Mouse (Mus musculus) heart, embryonic 16.5 days (tissue): ENCODE measurements around the gene Ehd2. TPM values are rescaled to one million over a fixed set of nuclear protein-coding genes. Genes with fewer than 3 reads are reported as not detected.
A peak's percentile ranks its signal among the peaks of the same experiment; 100 is the strongest.

Experiments used
- ATAC-seq: fragments of 200-750 bp; cut with Nextera tagmentation; replicated peaks from 2 replicates; pipeline ENCODE4 v1.8.0; 2017; ENCODE audit warnings: moderate number of reproducible peaks; ENCODE audit not compliant: insufficient read depth, low FRiP score; ENCODE audit errors: extremely low read depth
- H3K27ac ChIP-seq: fragments of 300-500 bp; sonication (generic); 2 replicates; pipeline ENCODE4 v1.5.1; 2014; ENCODE audit warnings: mild to moderate bottlenecking, low read length, control low read depth, moderate library complexity
- H3K27me3 ChIP-seq: fragments of 300-500 bp; sonication (generic); 2 replicates; pipeline ENCODE4 v1.6.1; 2014; ENCODE audit warnings: low read length, mixed read lengths; ENCODE audit not compliant: control insufficient read depth, insufficient read depth
- H3K36me3 ChIP-seq: fragments of 300-500 bp; sonication (generic); 2 replicates; pipeline ENCODE4 v1.6.1; 2014; ENCODE audit not compliant: control insufficient read depth, insufficient read depth
- H3K4me1 ChIP-seq: fragments of 300-500 bp; sonication (generic); 2 replicates; pipeline ENCODE4 v1.6.1; 2014; ENCODE audit warnings: low read length, mixed read lengths; ENCODE audit not compliant: control insufficient read depth, insufficient read depth
- H3K4me2 ChIP-seq: fragments of 300-500 bp; sonication (generic); 2 replicates; pipeline ENCODE4 v1.6.1; 2014; ENCODE audit warnings: low read depth, mild to moderate bottlenecking, control low read depth, low read length
- H3K4me3 ChIP-seq: fragments of 300-500 bp; sonication (generic); 2 replicates; pipeline ENCODE4 v1.5.1; 2014; ENCODE audit warnings: mild to moderate bottlenecking, control low read depth, low read length
- H3K9ac ChIP-seq: fragments of 300-500 bp; sonication (generic); 2 replicates; pipeline ENCODE4 v1.6.1; 2014; ENCODE audit warnings: low read length, control low read depth
- H3K9me3 ChIP-seq: fragments of 300-500 bp; sonication (generic); replicated peaks from 2 replicates; pipeline ENCODE4 v1.6.1; 2016; ENCODE audit warnings: low read length; ENCODE audit not compliant: control insufficient read depth
- WGBS: fragments of 180-500 bp; shearing (Covaris S2); extraction: QIAGEN DNeasy Blood & Tissue Kit; methylation state at CpG from one replicate; pipeline ENCODE4 v1.1.7; 2014; 5-methylcytosine and 5-hydroxymethylcytosine counted together
- polyA plus RNA-seq: library from polyadenylated mRNA; unstranded; fragments of >200 nt; fragmentation: Nextera tagmentation; extraction: Ambion mirVana; gene quantifications from 2 replicates; pipeline ENCODE4 v1.2.1, GENCODE M21; 2015

Ehd2 gene
- polyA plus RNA-seq, 1 experiment from 2014 or later, result 61.8 TPM

DNA sequence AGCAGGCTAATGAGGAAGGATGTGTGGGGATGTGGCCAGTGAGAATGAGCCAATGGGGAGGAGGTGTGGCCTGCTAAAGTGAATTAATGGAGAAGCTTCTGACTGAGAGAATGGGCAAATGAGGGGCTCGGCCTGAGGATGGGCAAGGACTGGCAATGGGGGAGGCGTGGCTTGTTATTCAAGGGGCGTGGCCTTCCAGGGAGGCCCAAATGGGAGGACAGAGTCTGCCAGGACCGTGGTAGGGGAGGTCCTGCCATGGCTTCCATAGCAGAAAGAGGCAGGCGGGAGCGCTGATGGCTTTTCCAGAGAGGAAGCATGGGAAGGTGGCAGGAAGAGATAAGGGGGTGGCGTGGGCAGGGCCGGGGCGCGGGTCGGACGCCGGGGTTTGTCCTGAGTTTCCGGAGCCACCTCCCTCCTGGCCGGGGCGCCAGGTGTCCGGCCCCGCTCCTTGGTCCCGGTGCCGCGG is 12.4 kb downstream of the Ehd2 start:
- peak; percentile 71 for ATAC-seq
- Histone ChIP-seq H3K27ac (peak overlapping the region; percentile 72), H3K27me3 (no peaks in the 10 kb centered on the region), H3K4me1 (peaks cover 11% of the 10 kb centered on the region), H3K4me2 (peak overlapping the region; percentile 46), H3K9me3 (no peaks in the 10 kb centered on the region), H3K9ac (0 out of 2 replicates have a peak overlapping the region, but pooled peaks have one; percentile 23), H3K36me3 (peaks cover 54% of the 10 kb centered on the region), H3K4me3 (peak overlapping the region; percentile 13; the same call in 1 of the 2 replicates)
- WGBS, result 12% methylated on average over 21 of the region's 21 CpGs

GRCm38 (mm10) chr7:15954436-15954835 is 12.9 kb downstream of the Ehd2 start:
- Histone ChIP-seq H3K9ac (no peak overlapping the region), H3K9me3 (no peaks in the 10 kb centered on the region), H3K36me3 (peaks cover 53% of the 10 kb centered on the region), H3K4me2 (no peak overlapping the region), H3K4me1 (peaks cover 14% of the 10 kb centered on the region), H3K27me3 (no peaks in the 10 kb centered on the region), H3K4me3 (no peak overlapping the region), H3K27ac (peak overlapping the region; percentile 51)
- ATAC-seq, result no peak
- 77% methylated on average over 7 of the region's 7 CpGs for WGBS

DNA sequence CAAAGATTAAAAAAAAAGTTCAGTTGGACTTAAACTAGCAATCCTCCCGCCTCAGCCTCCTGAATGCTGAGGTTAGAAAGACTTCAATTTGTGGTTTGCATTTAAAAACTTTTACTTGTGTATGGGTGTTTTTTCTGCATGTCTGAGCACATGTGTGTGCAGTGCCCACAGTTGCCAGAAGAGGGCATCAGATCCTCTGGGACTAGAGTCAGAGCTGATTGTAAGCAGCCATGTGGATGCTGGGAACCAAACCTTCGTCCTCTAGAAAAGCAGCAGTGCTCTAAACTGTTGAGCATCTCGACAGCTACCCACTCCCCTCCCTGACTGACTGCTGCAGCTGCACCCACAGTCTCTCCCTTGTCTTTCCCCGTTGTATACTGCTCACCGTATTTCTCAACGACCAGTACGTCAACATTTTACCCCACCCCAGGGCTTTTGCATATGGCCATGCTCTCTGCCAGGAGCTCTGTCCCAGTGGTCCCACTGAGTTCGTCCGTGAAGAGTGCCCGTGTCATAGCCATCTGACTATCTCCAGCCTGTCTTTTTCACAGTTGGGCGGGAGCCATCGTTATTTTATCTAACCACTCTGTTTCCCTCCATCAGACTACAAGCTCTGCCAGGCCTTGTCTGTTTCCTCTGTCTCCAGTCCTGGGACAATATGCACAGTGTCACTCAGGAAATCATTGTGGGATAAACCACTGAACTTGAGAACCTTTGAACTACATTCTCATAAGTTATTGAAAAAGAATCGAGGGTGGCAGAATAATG is 13.9 kb downstream of the Ehd2 start:
- 85% methylated on average over 13 of the region's 13 CpGs for WGBS
- peaks cover 48% of the 10 kb centered on the region for H3K36me3 ChIP-seq
- no peak overlapping the region for H3K27ac ChIP-seq
- H3K9ac ChIP-seq, result no peak overlapping the region
- no peaks in the 10 kb centered on the region for H3K27me3 ChIP-seq
- H3K9me3 ChIP-seq, result no peaks in the 10 kb centered on the region
- no peak for ATAC-seq
- H3K4me2 ChIP-seq, result no peak overlapping the region
- no peak overlapping the region for H3K4me3 ChIP-seq
- H3K4me1 ChIP-seq, result peaks cover 22% of the 10 kb centered on the region

DNA sequence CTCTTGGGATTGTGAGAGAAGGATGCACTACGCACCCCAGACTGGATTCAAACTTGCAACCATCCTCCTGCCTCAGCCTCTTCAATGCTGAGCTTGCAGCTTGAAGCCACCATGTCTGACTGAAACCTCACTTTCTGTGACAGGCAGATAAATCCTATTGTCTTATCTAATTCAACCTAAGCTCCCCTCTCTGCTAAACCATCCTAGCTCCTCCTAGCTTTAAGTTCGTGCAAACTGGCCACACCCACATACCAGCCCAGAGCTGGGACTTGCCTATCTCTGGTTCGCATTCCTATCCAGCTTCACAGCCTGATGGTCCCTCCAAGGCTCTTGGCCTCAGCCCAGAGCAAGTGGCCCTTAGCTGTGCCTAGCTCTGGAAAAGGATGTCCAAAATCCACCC is 15.0 kb downstream of the Ehd2 start:
- no peaks in the 10 kb centered on the region for H3K9me3 ChIP-seq
- H3K4me2 ChIP-seq, result no peak overlapping the region
- ATAC-seq, result no peak
- H3K9ac ChIP-seq, result no peak overlapping the region
- peaks cover 27% of the 10 kb centered on the region for H3K4me1 ChIP-seq
- no peak overlapping the region for H3K27ac ChIP-seq
- peaks cover 41% of the 10 kb centered on the region for H3K36me3 ChIP-seq
- H3K4me3 ChIP-seq, result no peak overlapping the region
- no peaks in the 10 kb centered on the region for H3K27me3 ChIP-seq
- WGBS, result 40% methylated on average over 3 of the region's 3 CpGs

DNA sequence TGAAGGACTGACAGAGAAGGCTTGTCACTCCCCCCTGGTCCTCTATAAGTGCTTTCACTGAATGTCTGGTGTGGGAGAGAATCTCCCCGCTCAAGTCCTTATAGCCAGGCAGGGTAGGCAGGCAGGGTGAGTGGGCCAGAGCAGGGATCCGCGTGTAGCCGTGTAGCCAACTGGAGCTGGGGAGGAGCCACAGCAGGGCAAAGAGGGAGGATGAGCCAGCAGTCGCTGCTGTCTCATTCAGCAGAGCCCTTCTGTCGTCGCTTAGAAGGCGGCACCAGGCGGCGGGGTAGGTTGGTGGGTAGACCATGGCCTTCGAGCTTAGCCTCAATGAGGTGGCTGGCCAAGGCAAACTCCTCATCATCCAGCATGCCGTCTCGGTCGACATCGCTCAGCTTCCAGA is 17.4 kb downstream of the Ehd2 start:
- 82% methylated on average over 15 of the region's 15 CpGs for WGBS
- Histone ChIP-seq H3K4me2 (no peak overlapping the region), H3K9me3 (no peaks in the 10 kb centered on the region), H3K4me1 (peaks cover 25% of the 10 kb centered on the region), H3K36me3 (peaks cover 33% of the 10 kb centered on the region), H3K27me3 (no peaks in the 10 kb centered on the region), H3K27ac (no peak overlapping the region), H3K9ac (no peak overlapping the region), H3K4me3 (no peak overlapping the region)
- ATAC-seq, result no peak

DNA sequence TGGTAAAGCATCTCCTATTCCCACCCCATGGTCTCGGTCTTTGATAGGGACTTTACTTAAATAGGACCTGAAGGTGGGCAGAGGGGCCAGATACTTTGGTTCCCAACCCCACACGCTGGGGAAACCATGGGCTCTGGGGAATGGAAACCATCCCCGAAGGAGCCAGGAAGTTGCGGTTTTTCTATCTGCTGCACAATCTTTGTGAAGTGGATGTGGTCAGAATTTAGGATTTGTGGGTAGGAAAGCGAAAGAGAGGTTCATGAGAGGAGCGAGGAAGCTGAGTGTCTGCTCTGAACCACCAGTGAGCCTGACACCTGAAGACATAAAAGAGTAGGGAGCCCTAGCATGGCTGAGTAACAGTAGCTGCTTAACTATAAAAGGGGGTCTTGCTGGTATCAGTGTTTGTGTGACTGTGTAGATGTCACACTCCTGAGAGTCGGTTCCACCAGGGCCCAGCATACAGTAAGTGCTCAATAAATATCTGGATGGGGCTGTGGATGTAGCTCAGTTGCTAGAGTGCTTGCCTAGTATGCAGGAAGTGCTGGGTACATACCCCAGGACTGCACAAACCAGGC is 18.1 kb downstream of the Ehd2 start:
- Histone ChIP-seq H3K27ac (peak overlapping the region; percentile 37), H3K9ac (peak overlapping the region; percentile 40; the same call in 1 of the 2 replicates), H3K9me3 (no peaks in the 10 kb centered on the region), H3K4me2 (no peak overlapping the region), H3K27me3 (no peaks in the 10 kb centered on the region), H3K4me1 (peaks cover 28% of the 10 kb centered on the region), H3K4me3 (no peak overlapping the region), H3K36me3 (peaks cover 28% of the 10 kb centered on the region)
- ATAC-seq, result no peak
- WGBS, result 69% methylated on average over 7 of the region's 7 CpGs

DNA sequence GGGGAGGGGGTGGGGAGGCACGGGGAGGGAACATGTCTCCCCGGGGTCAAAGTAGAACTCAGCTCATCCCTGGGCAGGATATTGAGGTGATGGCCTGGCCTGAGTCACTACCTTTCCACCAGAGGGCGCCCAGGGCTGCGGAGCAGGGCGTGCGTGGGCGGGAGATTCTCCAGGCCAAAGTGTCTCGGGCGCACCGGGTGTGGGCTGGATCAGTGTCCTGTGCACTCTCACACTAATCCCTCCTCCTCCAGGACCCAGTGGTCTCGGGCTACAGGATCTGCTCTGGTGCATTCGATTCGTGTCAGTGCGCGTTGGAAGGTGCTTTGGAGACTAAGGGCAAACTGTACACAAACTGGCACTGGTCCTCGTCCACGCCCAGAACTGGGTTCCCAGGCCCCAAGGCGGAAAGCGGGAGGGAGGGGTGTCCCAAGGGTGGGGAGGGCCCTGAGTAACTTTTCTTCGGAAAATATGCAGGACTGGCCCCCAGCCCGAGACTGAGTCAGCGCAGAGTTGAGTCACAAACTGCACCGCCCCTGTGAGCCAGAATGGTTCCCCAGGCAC is 18.9 kb downstream of the Ehd2 start:
- Histone ChIP-seq H3K4me3 (peak overlapping the region; percentile 9), H3K9me3 (no peaks in the 10 kb centered on the region), H3K4me2 (peak overlapping the region; percentile 54), H3K36me3 (peaks cover 30% of the 10 kb centered on the region), H3K27me3 (no peaks in the 10 kb centered on the region), H3K9ac (peak overlapping the region; percentile 25), H3K27ac (peak overlapping the region; percentile 37), H3K4me1 (peaks cover 28% of the 10 kb centered on the region)
- peak; percentile 71 for ATAC-seq
- 2% methylated on average over 23 of the region's 23 CpGs for WGBS

DNA sequence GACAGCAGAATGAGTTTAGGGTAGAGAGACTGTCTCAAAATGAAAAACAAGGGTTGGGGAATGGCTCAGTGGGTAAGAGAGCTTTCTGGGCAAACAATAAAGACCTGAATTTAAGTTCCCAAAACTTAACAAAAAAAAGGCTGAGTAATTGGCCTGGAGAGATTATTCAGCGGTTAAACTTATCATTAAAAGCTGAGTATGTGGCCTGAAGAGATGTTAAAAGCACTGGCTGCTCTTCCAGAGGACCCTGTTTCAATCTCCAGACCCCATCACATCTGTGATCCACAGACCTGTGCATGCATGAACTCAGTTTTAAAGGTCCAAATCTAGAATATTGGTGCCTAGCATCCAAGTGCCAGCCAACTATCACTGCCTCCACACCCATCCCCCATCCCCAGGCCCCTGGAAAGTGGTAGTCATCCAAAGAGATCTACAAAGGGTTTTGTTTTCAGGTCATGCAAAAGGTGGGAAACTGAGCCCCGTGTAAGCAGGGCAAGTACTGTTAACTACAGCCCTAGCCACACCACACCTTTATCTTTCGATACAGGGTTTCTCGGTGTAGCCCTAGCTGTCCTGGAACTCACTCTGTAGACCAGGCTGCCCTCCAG is 19.6 kb downstream of the Ehd2 start:
- peak overlapping the region; percentile 37 for H3K27ac ChIP-seq
- H3K9me3 ChIP-seq, result no peaks in the 10 kb centered on the region
- H3K9ac ChIP-seq, result peak overlapping the region; percentile 25
- peaks cover 31% of the 10 kb centered on the region for H3K36me3 ChIP-seq
- peaks cover 28% of the 10 kb centered on the region for H3K4me1 ChIP-seq
- no peak overlapping the region for H3K4me3 ChIP-seq
- peak overlapping the region; percentile 54 for H3K4me2 ChIP-seq
- no peaks in the 10 kb centered on the region for H3K27me3 ChIP-seq
- WGBS, result 40% methylated on average over 4 of the region's 4 CpGs
- ATAC-seq, result no peak
